Mouse (Mus musculus) embryonic facial prominence, embryonic 12.5 days (tissue): Measurements from ENCODE around the gene Pitpnc1. TPM values are rescaled to one million over a fixed set of nuclear protein-coding genes. Genes with fewer than 3 reads are reported as not detected.

Experiments used
- ATAC-seq: fragments of 200-750 bp; cut with Nextera tagmentation; 2 replicates; pipeline ENCODE4 v1.8.0; 2017; ENCODE audit not compliant: insufficient number of reproducible peaks, insufficient read depth, low FRiP score, low TSS enrichment
- H3K27ac ChIP-seq: fragments of 300-500 bp; sonication (generic); 2 replicates; pipeline ENCODE4 v1.5.1; 2016; ENCODE audit warnings: mild to moderate bottlenecking
- H3K27me3 ChIP-seq: fragments of 300-500 bp; sonication (generic); 2 replicates; pipeline ENCODE4 v1.6.1; 2016; ENCODE audit warnings: mild to moderate bottlenecking, moderate library complexity
- H3K36me3 ChIP-seq: fragments of 300-500 bp; sonication (generic); 2 replicates; pipeline ENCODE4 v1.6.1; 2016; ENCODE audit warnings: mild to moderate bottlenecking
- H3K4me1 ChIP-seq: fragments of 300-500 bp; sonication (generic); 2 replicates; pipeline ENCODE4 v1.6.1; 2016
- H3K4me2 ChIP-seq: fragments of 300-500 bp; sonication (generic); replicated peaks from 2 replicates; pipeline ENCODE4 v1.6.1; 2016; ENCODE audit warnings: mild to moderate bottlenecking, moderate library complexity
- H3K4me3 ChIP-seq: fragments of 300-500 bp; sonication (generic); 2 replicates; pipeline ENCODE4 v1.5.1; 2016; ENCODE audit warnings: mild to moderate bottlenecking
- H3K9ac ChIP-seq: fragments of 300-500 bp; sonication (generic); 2 replicates; pipeline ENCODE4 v1.6.1; 2016; ENCODE audit warnings: mild to moderate bottlenecking, moderate library complexity
- H3K9me3 ChIP-seq: fragments of 300-500 bp; sonication (generic); 2 replicates; pipeline ENCODE4 v1.6.1; 2016; ENCODE audit warnings: mild to moderate bottlenecking, moderate library complexity
- WGBS: fragments of 180-500 bp; shearing (Covaris S2); methylation state at CpG from one replicate; pipeline ENCODE4 v1.1.7; 2016; 5-methylcytosine and 5-hydroxymethylcytosine counted together
- polyA plus RNA-seq: library from polyadenylated mRNA; unstranded; fragments of >200 nt; fragmentation: Nextera tagmentation; extraction: Ambion mirVana; gene quantifications from 2 replicates; pipeline ENCODE4 v1.2.1, GENCODE M21; 2016

Pitpnc1 gene
- polyA plus RNA-seq, 1 experiment from 2014 or later = 36.3 TPM

GRCm38 (mm10) chr11:107349756-107350155 lies 120.7 kb downstream of the Pitpnc1 start:
- no peak overlapping the region for H3K4me2 ChIP-seq
- no peaks in the 10 kb centered on the region for H3K27me3 ChIP-seq
- 89% methylated on average over 7 of the region's 7 CpGs for WGBS
- H3K4me3 ChIP-seq = no peak overlapping the region
- H3K4me1 ChIP-seq = no peaks in the 10 kb centered on the region
- H3K36me3 ChIP-seq = no peaks in the 10 kb centered on the region
- H3K27ac ChIP-seq = no peak overlapping the region
- no peak overlapping the region for H3K9ac ChIP-seq
- H3K9me3 ChIP-seq = no peaks in the 10 kb centered on the region
- ATAC-seq = no peak

GRCm38 (mm10) chr11:107343031-107343430 lies 127.5 kb downstream of the Pitpnc1 start:
- H3K27me3 ChIP-seq = no peaks in the 10 kb centered on the region
- no peak overlapping the region for H3K9ac ChIP-seq
- H3K27ac ChIP-seq = no peak overlapping the region
- peaks cover 16% of the 10 kb centered on the region; the same call in 1 of the 2 replicates for H3K4me1 ChIP-seq
- WGBS = 84% methylated on average over 4 of the region's 4 CpGs
- H3K9me3 ChIP-seq = no peaks in the 10 kb centered on the region
- H3K4me2 ChIP-seq = no peak overlapping the region
- no peak for ATAC-seq
- no peak overlapping the region for H3K4me3 ChIP-seq
- no peaks in the 10 kb centered on the region for H3K36me3 ChIP-seq

- no peaks in the 10 kb centered on the region for H3K36me3 ChIP-seq
- no peaks in the 10 kb centered on the region for H3K9me3 ChIP-seq
- no peaks in the 10 kb centered on the region for H3K27me3 ChIP-seq
- no peak overlapping the region for H3K9ac ChIP-seq
- H3K27ac ChIP-seq = no peak overlapping the region
- WGBS = 56% methylated on average over 1 of the region's 1 CpGs
- H3K4me1 ChIP-seq = peaks cover 20% of the 10 kb centered on the region; the same call in 1 of the 2 replicates
- no peak for ATAC-seq
- H3K4me3 ChIP-seq = no peak overlapping the region
- no peak overlapping the region for H3K4me2 ChIP-seq
These were observed 128.1 kb downstream of the Pitpnc1 start for GRCm38 (mm10) chr11:107342432-107342831.

GRCm38 (mm10) chr11:107341293-107341692 lies 129.2 kb downstream of the Pitpnc1 start:
- no peak for ATAC-seq
- Histone ChIP-seq H3K4me2 (no peak overlapping the region), H3K4me1 (peaks cover 23% of the 10 kb centered on the region; the same call in 1 of the 2 replicates), H3K9ac (no peak overlapping the region), H3K9me3 (no peaks in the 10 kb centered on the region), H3K27ac (peak overlapping the region; percentile 3; the same call in 1 of the 2 replicates), H3K4me3 (no peak overlapping the region), H3K27me3 (no peaks in the 10 kb centered on the region), H3K36me3 (no peaks in the 10 kb centered on the region)
- 40% methylated on average over 15 of the region's 15 CpGs for WGBS

DNA sequence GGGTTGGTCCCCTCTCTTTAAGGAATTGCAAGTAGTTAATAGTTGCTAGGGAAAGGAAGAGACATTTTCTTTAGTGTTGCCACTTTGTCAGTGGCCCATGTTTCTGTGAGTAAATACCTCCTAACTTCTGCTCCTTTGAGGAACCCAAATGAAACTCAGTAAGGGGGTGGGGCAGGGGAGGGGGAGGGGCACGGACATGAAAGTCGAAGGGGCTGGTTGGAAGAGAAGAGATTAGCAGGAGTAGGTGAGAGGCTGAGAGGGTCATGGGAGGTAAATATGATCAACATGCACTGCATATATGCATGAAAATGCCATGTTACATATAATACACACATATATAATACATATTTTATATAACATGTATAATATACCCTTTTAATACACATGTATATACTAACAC lies 129.7 kb downstream of the Pitpnc1 start:
- no peak overlapping the region for H3K9ac ChIP-seq
- no peak overlapping the region for H3K27ac ChIP-seq
- peaks cover 23% of the 10 kb centered on the region; the same call in 1 of the 2 replicates for H3K4me1 ChIP-seq
- 24% methylated on average over 2 of the region's 2 CpGs for WGBS
- H3K27me3 ChIP-seq = no peaks in the 10 kb centered on the region
- no peak overlapping the region for H3K4me2 ChIP-seq
- H3K9me3 ChIP-seq = no peaks in the 10 kb centered on the region
- no peak for ATAC-seq
- H3K4me3 ChIP-seq = no peak overlapping the region
- H3K36me3 ChIP-seq = no peaks in the 10 kb centered on the region

DNA sequence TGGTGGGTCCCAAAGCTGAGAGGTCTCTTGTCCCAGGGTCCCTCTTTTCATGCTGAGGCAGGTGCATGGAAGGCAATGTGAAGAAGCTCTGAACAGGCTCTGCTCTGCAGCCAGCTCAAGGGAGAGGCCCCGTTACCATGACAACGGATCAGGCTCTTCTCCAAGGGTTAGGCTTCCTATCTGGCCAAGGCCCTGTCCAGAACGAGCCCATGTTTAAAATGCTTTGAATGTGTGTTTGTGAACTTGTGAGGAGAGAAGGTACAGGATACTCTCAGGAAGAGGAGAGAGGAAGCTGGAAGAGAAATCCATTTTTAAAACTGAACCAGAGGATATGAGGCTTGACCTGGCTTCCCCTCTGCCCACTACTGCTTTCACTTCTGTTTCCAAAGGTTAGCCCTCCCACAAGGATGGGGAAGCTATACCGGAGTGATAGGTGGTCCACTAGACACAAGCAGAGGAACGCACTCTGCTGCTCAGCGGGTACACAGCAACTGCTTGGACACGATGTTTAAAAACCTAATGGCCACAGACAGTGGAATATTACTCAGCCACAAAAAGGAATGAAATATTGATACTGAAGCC lies 131.2 kb downstream of the Pitpnc1 start:
- Histone ChIP-seq H3K4me3 (no peak overlapping the region), H3K27ac (no peak overlapping the region), H3K36me3 (peaks cover 6% of the 10 kb centered on the region; the same call in 1 of the 2 replicates), H3K9me3 (no peaks in the 10 kb centered on the region), H3K4me2 (no peak overlapping the region), H3K4me1 (peaks cover 23% of the 10 kb centered on the region; the same call in 1 of the 2 replicates), H3K9ac (no peak overlapping the region), H3K27me3 (no peaks in the 10 kb centered on the region)
- ATAC-seq = no peak
- WGBS = 81% methylated on average over 7 of the region's 7 CpGs

- H3K27me3 ChIP-seq = no peaks in the 10 kb centered on the region
- 30% methylated on average over 18 of the region's 18 CpGs for WGBS
- H3K9me3 ChIP-seq = no peaks in the 10 kb centered on the region
- H3K4me1 ChIP-seq = peaks cover 23% of the 10 kb centered on the region; the same call in 1 of the 2 replicates
- H3K4me2 ChIP-seq = no peak overlapping the region
- peaks cover 16% of the 10 kb centered on the region; the same call in 1 of the 2 replicates for H3K36me3 ChIP-seq
- no peak for ATAC-seq
- H3K27ac ChIP-seq = no peak overlapping the region
- H3K9ac ChIP-seq = no peak overlapping the region
- no peak overlapping the region for H3K4me3 ChIP-seq
These were observed 132.9 kb downstream of the Pitpnc1 start for GRCm38 (mm10) chr11:107337391-107338148.

DNA sequence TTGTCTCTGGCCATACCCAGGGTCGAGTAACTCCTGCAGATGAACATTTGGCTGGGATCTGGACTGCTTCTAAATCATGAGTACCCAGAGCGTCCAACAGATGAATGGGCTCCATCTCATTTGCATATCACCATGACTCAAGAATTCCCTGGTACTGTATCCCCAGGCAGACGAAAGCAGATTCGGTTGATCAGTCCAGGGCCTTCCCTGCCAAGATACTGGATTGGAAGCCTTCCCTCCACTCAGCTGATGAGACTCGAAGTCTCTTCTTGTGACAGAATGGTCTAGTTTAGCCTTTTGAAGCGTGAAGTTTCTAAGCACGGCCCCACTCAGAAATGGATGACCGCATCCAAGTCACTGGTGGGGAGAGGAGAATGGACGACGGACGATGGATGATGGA lies 134.7 kb downstream of the Pitpnc1 start:
- Histone ChIP-seq H3K36me3 (peaks cover 21% of the 10 kb centered on the region; the same call in 1 of the 2 replicates), H3K27ac (no peak overlapping the region)

GRCm38 (mm10) chr11:107334849-107335484 lies 135.5 kb downstream of the Pitpnc1 start:
- 83% methylated on average over 15 of the region's 15 CpGs for WGBS
- no peaks in the 10 kb centered on the region for H3K27me3 ChIP-seq
- no peaks in the 10 kb centered on the region for H3K9me3 ChIP-seq
- peaks cover 9% of the 10 kb centered on the region; the same call in 1 of the 2 replicates for H3K4me1 ChIP-seq
- 0 out of 2 replicates have a peak overlapping the region, but pooled peaks have one; percentile 11 for H3K27ac ChIP-seq
- no peak overlapping the region for H3K4me3 ChIP-seq
- H3K36me3 ChIP-seq = peaks cover 21% of the 10 kb centered on the region; the same call in 1 of the 2 replicates
- no peak overlapping the region for H3K4me2 ChIP-seq
- ATAC-seq = no peak
- no peak overlapping the region for H3K9ac ChIP-seq

More for the DNA sequence above, 134.7 kb downstream of the Pitpnc1 start:
- H3K4me3 ChIP-seq = no peak overlapping the region
- ATAC-seq = no peak
- H3K9me3 ChIP-seq = no peaks in the 10 kb centered on the region
- no peak overlapping the region for H3K9ac ChIP-seq
- WGBS = 91% methylated on average over 11 of the region's 11 CpGs
- no peak overlapping the region for H3K4me2 ChIP-seq
- H3K27me3 ChIP-seq = no peaks in the 10 kb centered on the region
- H3K4me1 ChIP-seq = peaks cover 12% of the 10 kb centered on the region; the same call in 1 of the 2 replicates

DNA sequence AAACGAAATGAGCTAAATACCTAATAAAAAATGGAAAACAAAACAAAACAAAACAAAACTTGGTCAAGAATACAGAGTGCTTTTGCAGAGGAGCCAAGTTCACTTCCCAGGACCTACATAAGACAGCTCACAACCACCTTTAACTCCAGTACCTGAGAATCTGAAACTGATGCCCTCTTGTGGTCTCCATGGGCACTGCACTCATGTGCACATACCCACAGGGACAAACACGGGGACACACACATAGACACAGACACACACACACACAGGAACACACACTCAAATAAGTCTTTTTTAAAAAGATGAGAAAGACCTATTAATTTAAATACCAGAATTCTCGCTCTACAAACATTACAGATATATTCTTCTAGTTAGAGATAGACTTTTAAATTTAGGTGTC lies 137.6 kb downstream of the Pitpnc1 start:
- no peaks in the 10 kb centered on the region for H3K9me3 ChIP-seq
- H3K27me3 ChIP-seq = no peaks in the 10 kb centered on the region
- ATAC-seq = no peak
- H3K9ac ChIP-seq = no peak overlapping the region
- H3K4me3 ChIP-seq = no peak overlapping the region
- H3K27ac ChIP-seq = no peak overlapping the region
- WGBS = 93% methylated on average over 3 of the region's 3 CpGs
- H3K36me3 ChIP-seq = peaks cover 21% of the 10 kb centered on the region; the same call in 1 of the 2 replicates
- H3K4me1 ChIP-seq = peaks cover 6% of the 10 kb centered on the region; the same call in 1 of the 2 replicates
- H3K4me2 ChIP-seq = no peak overlapping the region

GRCm38 (mm10) chr11:107332332-107332731 lies 138.2 kb downstream of the Pitpnc1 start:
- 93% methylated on average over 13 of the region's 13 CpGs for WGBS
- Histone ChIP-seq H3K4me1 (peaks cover 2% of the 10 kb centered on the region; the same call in 1 of the 2 replicates), H3K27ac (no peak overlapping the region), H3K4me2 (no peak overlapping the region), H3K4me3 (no peak overlapping the region), H3K9ac (no peak overlapping the region), H3K27me3 (no peaks in the 10 kb centered on the region), H3K9me3 (no peaks in the 10 kb centered on the region), H3K36me3 (peaks cover 21% of the 10 kb centered on the region; the same call in 1 of the 2 replicates)
- no peak for ATAC-seq
